Mouse (Mus musculus) brain, embryonic 18.5 days (tissue): Measurements from ENCODE around the gene 1700010B08Rik.

Experiments
- DNase-seq: peaks from one replicate; pipeline ENCODE4 v3.0.0-alpha.2; 2012; ENCODE audit warnings: low read depth, low spot score

1700010B08Rik gene

DNA sequence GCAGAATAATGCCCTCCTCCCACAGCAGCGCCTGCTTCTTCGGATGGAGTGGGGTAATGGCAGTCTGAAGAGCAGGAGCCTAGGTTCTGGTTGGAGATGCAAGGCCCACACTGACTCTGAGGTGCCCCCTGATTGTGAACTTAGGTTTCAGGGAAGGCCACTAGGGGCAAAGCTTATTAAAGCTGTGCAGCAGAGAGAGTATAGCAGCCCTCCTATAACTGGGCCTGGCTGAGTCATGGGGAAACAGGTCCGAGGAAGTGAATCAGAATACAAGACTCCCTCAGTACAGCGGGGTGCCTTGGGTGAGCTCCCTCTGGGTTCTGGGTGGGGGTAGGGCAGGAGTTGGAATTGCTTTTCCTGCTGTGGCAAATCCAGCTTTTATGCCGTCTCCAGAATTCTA, 51.4 kb downstream of the 1700010B08Rik start:
- no peak for DNase-seq
